Mouse (Mus musculus) embryonic facial prominence, embryonic 10.5 days (tissue): ENCODE data around the gene Ppp2r2c. TPM values are rescaled to one million over a fixed set of nuclear protein-coding genes. Genes with fewer than 3 reads are reported as not detected.

Source experiments
- DNase-seq: peaks from one replicate; pipeline ENCODE4 v3.0.0-alpha.2; 2017; ENCODE audit warnings: low spot score
- H3K27ac ChIP-seq: fragments of 300-500 bp; sonication (generic); replicated peaks from 2 replicates; pipeline ENCODE4 v1.5.1; 2016; ENCODE audit warnings: mild to moderate bottlenecking
- H3K27me3 ChIP-seq: fragments of 300-500 bp; sonication (generic); replicated peaks from 2 replicates; pipeline ENCODE4 v1.6.1; 2016; ENCODE audit warnings: low read depth, mild to moderate bottlenecking; ENCODE audit not compliant: poor library complexity, severe bottlenecking
- H3K36me3 ChIP-seq: fragments of 300-500 bp; sonication (generic); replicated peaks from 2 replicates; pipeline ENCODE4 v1.6.1; 2016; ENCODE audit warnings: mild to moderate bottlenecking, moderate library complexity
- H3K4me1 ChIP-seq: fragments of 300-500 bp; sonication (generic); 2 replicates; pipeline ENCODE4 v1.6.1; 2016
- H3K4me3 ChIP-seq: fragments of 300-500 bp; sonication (generic); 2 replicates; pipeline ENCODE4 v1.5.1; 2016; ENCODE audit warnings: mild to moderate bottlenecking, moderate library complexity
- H3K9me3 ChIP-seq: fragments of 300-500 bp; sonication (generic); 2 replicates; pipeline ENCODE4 v1.6.1; 2016; ENCODE audit warnings: mild to moderate bottlenecking
- WGBS: fragments of 180-500 bp; shearing (Covaris S2); methylation state at CpG from one replicate; pipeline ENCODE4 v1.1.7; 2016; 5-methylcytosine and 5-hydroxymethylcytosine counted together
- polyA plus RNA-seq: library from polyadenylated mRNA; unstranded; fragments of >200 nt; fragmentation: Nextera tagmentation; extraction: Ambion mirVana; gene quantifications from 2 replicates; pipeline ENCODE4 v1.2.1, GENCODE M21; 2016

The Ppp2r2c gene
- polyA plus RNA-seq, 1 experiment from 2014 or later = 1.2 TPM

GRCm38 (mm10) chr5:36904131-36904530 lies 35.8 kb downstream of the Ppp2r2c start:
- DNase-seq = no peak
- Histone ChIP-seq H3K4me1 (peaks cover 12% of the 10 kb centered on the region; the same call in 1 of the 2 replicates), H3K36me3 (no peaks in the 10 kb centered on the region), H3K4me3 (no peak overlapping the region), H3K27ac (no peak overlapping the region), H3K9me3 (no peaks in the 10 kb centered on the region), H3K27me3 (no peaks in the 10 kb centered on the region)
- WGBS = 94% methylated on average over 2 of the region's 2 CpGs

DNA sequence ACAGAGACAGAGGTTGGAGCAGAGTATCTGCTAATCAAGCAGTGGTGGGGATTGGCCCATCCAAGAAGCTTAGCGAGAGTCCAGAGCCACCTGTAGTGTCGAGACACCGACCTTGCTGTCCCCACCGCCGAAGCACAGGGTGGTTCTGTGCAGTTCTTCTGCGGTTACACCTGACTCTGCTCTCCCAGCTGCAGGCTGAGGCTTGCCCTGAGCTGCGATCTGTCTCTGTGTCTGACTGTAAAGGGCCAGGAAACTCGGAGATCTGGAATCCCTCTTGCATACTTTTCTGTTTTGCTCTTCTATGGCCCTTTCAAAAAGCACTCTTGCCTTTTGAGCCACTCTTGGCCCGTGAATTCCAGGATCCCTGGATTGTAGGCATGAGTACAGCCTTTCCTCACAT lies 36.4 kb downstream of the Ppp2r2c start:
- H3K4me3 ChIP-seq = no peak overlapping the region
- peaks cover 12% of the 10 kb centered on the region; the same call in 1 of the 2 replicates for H3K4me1 ChIP-seq
- no peak overlapping the region for H3K27ac ChIP-seq
- no peaks in the 10 kb centered on the region for H3K27me3 ChIP-seq
- DNase-seq = no peak
- H3K9me3 ChIP-seq = no peaks in the 10 kb centered on the region
- H3K36me3 ChIP-seq = no peaks in the 10 kb centered on the region
- 75% methylated on average over 9 of the region's 9 CpGs for WGBS

DNA sequence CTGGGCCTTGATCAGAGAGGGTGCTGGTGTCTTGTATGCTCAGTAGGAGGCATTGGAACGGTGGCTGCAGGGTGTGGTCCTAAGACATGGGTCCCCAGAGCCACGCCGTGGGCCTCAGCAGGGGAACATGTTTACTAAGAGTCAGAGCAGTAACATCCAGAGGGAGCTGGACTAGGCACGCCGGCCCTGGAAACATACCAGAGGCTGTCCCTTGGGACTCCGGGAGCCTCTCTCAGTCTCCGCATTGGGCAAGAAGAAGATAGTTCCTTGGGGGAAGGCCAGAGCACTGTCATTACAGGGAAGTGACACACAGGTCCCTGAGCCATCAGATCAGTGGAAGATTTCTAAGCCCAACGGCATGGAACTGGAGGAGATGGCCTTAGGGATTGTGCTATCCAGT lies 36.9 kb downstream of the Ppp2r2c start:
- no peaks in the 10 kb centered on the region for H3K36me3 ChIP-seq
- H3K4me1 ChIP-seq = peaks cover 12% of the 10 kb centered on the region; the same call in 1 of the 2 replicates
- H3K9me3 ChIP-seq = no peaks in the 10 kb centered on the region
- no peak overlapping the region for H3K4me3 ChIP-seq
- H3K27ac ChIP-seq = no peak overlapping the region
- WGBS = 80% methylated on average over 8 of the region's 8 CpGs
- H3K27me3 ChIP-seq = no peaks in the 10 kb centered on the region
- DNase-seq = no peak

GRCm38 (mm10) chr5:36907695-36908094 lies 39.4 kb downstream of the Ppp2r2c start:
- H3K4me1 ChIP-seq = peaks cover 14% of the 10 kb centered on the region
- H3K36me3 ChIP-seq = no peaks in the 10 kb centered on the region
- no peak overlapping the region for H3K4me3 ChIP-seq
- no peak overlapping the region for H3K27ac ChIP-seq
- 0 out of 2 replicates have a peak, but pooled peaks cover under 1% of the 10 kb centered on the region for H3K27me3 ChIP-seq
- H3K9me3 ChIP-seq = no peaks in the 10 kb centered on the region
- 51% methylated on average over 10 of the region's 10 CpGs for WGBS
- DNase-seq = no peak

DNA sequence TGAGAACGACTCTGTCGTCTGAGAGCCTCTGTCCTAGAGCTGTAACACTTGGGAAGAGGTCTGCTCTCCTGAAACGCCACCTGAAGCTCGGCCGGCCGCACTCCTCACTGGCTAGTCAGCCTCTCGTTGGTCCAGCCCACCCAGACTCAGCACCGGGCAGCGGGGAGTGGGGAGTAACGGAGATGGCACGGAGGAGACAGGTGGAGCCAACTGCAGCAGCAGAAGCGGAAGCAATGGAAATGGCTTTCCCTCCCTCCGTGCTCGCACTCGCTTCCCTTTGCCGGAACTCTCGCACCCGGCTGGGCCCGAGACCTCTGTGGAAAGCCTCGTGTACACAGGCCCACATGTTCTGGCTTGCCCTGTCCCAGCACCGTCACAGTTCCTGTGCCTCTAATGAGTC lies 41.2 kb downstream of the Ppp2r2c start:
- Histone ChIP-seq H3K4me1 (peaks cover 14% of the 10 kb centered on the region), H3K4me3 (no peak overlapping the region), H3K27me3 (0 out of 2 replicates have a peak, but pooled peaks cover 7% of the 10 kb centered on the region), H3K9me3 (no peaks in the 10 kb centered on the region), H3K36me3 (no peaks in the 10 kb centered on the region), H3K27ac (no peak overlapping the region)
- WGBS = 89% methylated on average over 21 of the region's 21 CpGs
- no peak for DNase-seq

- WGBS = 42% methylated on average over 7 of the region's 7 CpGs
- Histone ChIP-seq H3K4me3 (no peak overlapping the region), H3K4me1 (peaks cover 10% of the 10 kb centered on the region), H3K36me3 (no peaks in the 10 kb centered on the region), H3K9me3 (no peaks in the 10 kb centered on the region), H3K27me3 (0 out of 2 replicates have a peak, but pooled peaks cover 7% of the 10 kb centered on the region), H3K27ac (no peak overlapping the region; the same call in 1 of the 2 replicates)
- DNase-seq = no peak
Measured at GRCm38 (mm10) chr5:36910980-36911379, 42.7 kb downstream of the Ppp2r2c start.

GRCm38 (mm10) chr5:36911759-36912352 lies 43.5 kb downstream of the Ppp2r2c start:
- no peak overlapping the region for H3K27ac ChIP-seq
- 81% methylated on average over 11 of the region's 11 CpGs for WGBS

DNA sequence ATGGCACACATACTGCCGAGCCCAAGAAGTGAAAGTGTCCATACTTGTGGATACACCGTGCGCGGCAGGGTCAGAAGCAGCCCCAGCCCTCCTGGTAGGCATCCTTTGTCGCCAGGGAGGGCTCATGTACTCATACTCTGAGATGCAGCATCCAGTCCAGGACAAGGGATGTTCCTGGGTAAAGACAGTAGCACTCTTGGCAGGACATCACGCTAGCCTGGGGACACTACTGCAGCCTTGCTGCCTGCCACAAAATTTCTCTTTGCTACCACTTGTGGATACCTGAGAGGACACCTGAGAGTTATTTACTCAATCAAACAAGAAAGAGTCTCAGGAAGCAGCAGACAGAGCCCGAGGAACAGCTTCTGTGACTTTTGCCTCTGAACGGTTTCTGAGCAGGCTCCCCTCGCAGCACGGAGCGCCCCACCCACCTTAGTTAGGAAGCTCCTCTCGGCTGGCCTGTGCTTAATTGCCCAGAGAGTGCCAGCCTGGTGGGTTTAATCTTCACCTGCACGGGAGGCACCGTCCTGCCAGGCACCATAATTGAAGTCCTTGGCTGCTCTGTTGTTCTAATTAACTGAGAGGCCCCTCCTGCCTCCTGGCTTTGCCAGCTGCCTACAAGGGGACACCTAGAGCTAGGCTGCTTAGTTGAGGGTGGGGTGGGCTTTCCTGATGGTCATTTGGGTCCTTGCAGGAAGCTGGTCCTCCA lies 44.4 kb downstream of the Ppp2r2c start:
- Histone ChIP-seq H3K9me3 (no peaks in the 10 kb centered on the region), H3K36me3 (no peaks in the 10 kb centered on the region), H3K4me1 (peaks cover 8% of the 10 kb centered on the region), H3K27me3 (0 out of 2 replicates have a peak, but pooled peaks cover 7% of the 10 kb centered on the region), H3K4me3 (no peak overlapping the region), H3K27ac (no peak overlapping the region)
- DNase-seq = no peak
- WGBS = 70% methylated on average over 14 of the region's 14 CpGs

More at GRCm38 (mm10) chr5:36911759-36912352, 43.5 kb downstream of the Ppp2r2c start:
- Histone ChIP-seq H3K9me3 (no peaks in the 10 kb centered on the region), H3K4me1 (peaks cover 10% of the 10 kb centered on the region), H3K36me3 (no peaks in the 10 kb centered on the region), H3K27me3 (0 out of 2 replicates have a peak, but pooled peaks cover 7% of the 10 kb centered on the region), H3K4me3 (no peak overlapping the region)
- DNase-seq = no peak

DNA sequence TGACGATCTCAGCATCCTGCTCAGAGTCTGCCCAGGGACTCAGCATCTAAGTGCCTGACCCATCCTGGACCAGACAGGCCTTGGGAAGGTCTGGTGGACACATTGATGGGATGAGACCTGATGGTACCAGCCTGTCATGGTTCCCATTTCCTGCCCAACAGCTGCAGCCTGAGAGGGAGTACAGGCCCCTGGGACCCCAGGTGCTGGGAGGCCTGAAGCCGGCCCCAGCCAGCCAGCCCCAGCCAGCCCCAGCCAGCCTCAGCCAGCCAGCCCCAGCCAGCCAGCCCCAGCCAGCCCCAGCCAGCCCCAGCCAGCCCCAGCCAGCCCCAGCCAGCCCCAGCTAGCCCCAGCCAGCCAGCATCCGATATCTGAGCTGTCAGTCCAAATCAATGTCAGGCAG lies 46.9 kb downstream of the Ppp2r2c start:
- Histone ChIP-seq H3K27me3 (0 out of 2 replicates have a peak, but pooled peaks cover 7% of the 10 kb centered on the region), H3K27ac (no peak overlapping the region; the same call in 1 of the 2 replicates)

GRCm38 (mm10) chr5:36916581-36916980 lies 48.3 kb downstream of the Ppp2r2c start:
- DNase-seq = no peak
- Histone ChIP-seq H3K4me1 (peaks cover 4% of the 10 kb centered on the region; the same call in 1 of the 2 replicates), H3K36me3 (no peaks in the 10 kb centered on the region)

More for the DNA sequence above, 46.9 kb downstream of the Ppp2r2c start:
- Histone ChIP-seq H3K36me3 (no peaks in the 10 kb centered on the region), H3K4me3 (no peak overlapping the region), H3K9me3 (no peaks in the 10 kb centered on the region), H3K4me1 (peaks cover 9% of the 10 kb centered on the region)
- WGBS = 72% methylated on average over 3 of the region's 3 CpGs
- peak; percentile 14 for DNase-seq

DNA sequence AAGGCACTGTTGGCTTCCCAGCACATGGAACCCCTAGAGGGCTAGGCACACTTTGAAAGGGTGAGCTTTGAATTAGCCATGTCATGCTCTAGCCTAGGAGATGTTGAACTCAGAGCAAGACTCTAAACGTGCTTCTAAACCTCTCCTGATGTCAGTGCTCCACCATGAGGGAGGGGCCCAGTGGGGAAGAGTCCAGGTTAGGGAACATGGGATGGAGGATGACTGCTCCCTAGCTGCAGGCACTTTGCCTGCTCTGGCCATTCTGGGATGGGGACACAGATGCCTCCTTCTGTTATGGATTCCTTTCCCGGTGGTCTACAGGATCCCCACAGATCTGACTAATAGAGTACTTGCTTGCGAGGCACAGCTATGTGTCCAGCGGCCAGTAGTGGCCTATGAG lies 48.9 kb downstream of the Ppp2r2c start:
- 0 out of 2 replicates have a peak, but pooled peaks cover 7% of the 10 kb centered on the region for H3K27me3 ChIP-seq
- H3K4me3 ChIP-seq = no peak overlapping the region
- 82% methylated on average over 4 of the region's 4 CpGs for WGBS

More at GRCm38 (mm10) chr5:36916581-36916980, 48.3 kb downstream of the Ppp2r2c start:
- Histone ChIP-seq H3K27ac (no peak overlapping the region), H3K9me3 (no peaks in the 10 kb centered on the region), H3K4me3 (no peak overlapping the region), H3K27me3 (0 out of 2 replicates have a peak, but pooled peaks cover 7% of the 10 kb centered on the region)
- 87% methylated on average over 4 of the region's 4 CpGs for WGBS

DNA sequence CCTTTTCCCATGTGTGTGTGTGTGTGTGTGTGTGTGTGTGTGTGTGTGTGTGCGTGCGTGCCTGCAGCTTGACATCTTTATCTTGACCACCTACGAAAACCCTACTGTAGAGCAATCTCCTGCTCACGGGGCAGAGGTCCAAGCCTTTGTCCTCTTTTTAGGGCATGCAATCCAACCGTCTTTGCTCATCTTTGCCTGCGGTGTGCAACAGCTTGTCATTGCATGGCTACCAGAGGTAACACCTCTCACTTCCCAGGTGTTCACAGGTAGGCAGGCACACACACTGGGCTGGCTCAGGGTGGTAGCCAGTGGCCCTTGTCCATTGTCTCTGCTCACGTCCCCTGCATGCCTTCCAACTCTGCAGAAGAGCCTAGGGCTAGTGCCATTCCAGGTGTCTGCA lies 49.7 kb downstream of the Ppp2r2c start:
- DNase-seq = no peak
- Histone ChIP-seq H3K4me3 (no peak overlapping the region), H3K4me1 (peaks cover 4% of the 10 kb centered on the region; the same call in 1 of the 2 replicates), H3K27ac (no peak overlapping the region), H3K36me3 (no peaks in the 10 kb centered on the region), H3K9me3 (no peaks in the 10 kb centered on the region), H3K27me3 (0 out of 2 replicates have a peak, but pooled peaks cover 4% of the 10 kb centered on the region)
- 82% methylated on average over 7 of the region's 7 CpGs for WGBS

More for the DNA sequence above, 48.9 kb downstream of the Ppp2r2c start:
- DNase-seq = no peak
- H3K9me3 ChIP-seq = no peaks in the 10 kb centered on the region
- H3K4me1 ChIP-seq = peaks cover 4% of the 10 kb centered on the region; the same call in 1 of the 2 replicates
- no peak overlapping the region for H3K27ac ChIP-seq
- no peaks in the 10 kb centered on the region for H3K36me3 ChIP-seq
